Mouse (Mus musculus) induced T-regulatory cell, adult 2 months (primary cell): Measurements from ENCODE around the gene Gm8909.
"Not testable (repeated sequence)": the region's sequence is repeated elsewhere in the genome, so short reads cannot be mapped to it uniquely, and the experiment has no call there.

Experiments used
- DNase-seq: peaks from one replicate; pipeline ENCODE4 v3.0.0-alpha.2; 2012; ENCODE audit warnings: low read depth

Gm8909 gene

GRCm38 (mm10) chr17:36161129-36162051, 6.9 kb downstream of the Gm8909 start:
- DNase-seq = peak; percentile 49

- not testable (repeated sequence) for DNase-seq
Measured at GRCm38 (mm10) chr17:36158264-36158663, 10.1 kb downstream of the Gm8909 start.

- DNase-seq = not testable (repeated sequence)
Measured at GRCm38 (mm10) chr17:36157782-36158181, 10.6 kb downstream of the Gm8909 start.

- DNase-seq = no peak
Measured at GRCm38 (mm10) chr17:36154271-36155149, 13.8 kb downstream of the Gm8909 start.

GRCm38 (mm10) chr17:36151200-36151599, 17.1 kb downstream of the Gm8909 start:
- DNase-seq = not testable (repeated sequence)

- not testable (repeated sequence) for DNase-seq
Measured at GRCm38 (mm10) chr17:36148468-36148867, 19.9 kb downstream of the Gm8909 start.

GRCm38 (mm10) chr17:36146937-36147336, 21.4 kb downstream of the Gm8909 start:
- not testable (repeated sequence) for DNase-seq

GRCm38 (mm10) chr17:36145861-36146156, 22.5 kb downstream of the Gm8909 start:
- DNase-seq = not testable (repeated sequence)

- DNase-seq = peak; percentile 56
Measured at GRCm38 (mm10) chr17:36145111-36145860, 23.1 kb downstream of the Gm8909 start.

GRCm38 (mm10) chr17:36136299-36136848, 32.0 kb downstream of the Gm8909 start:
- not testable (repeated sequence) for DNase-seq

- DNase-seq = not testable (repeated sequence)
Measured at GRCm38 (mm10) chr17:36135421-36136231, 32.7 kb downstream of the Gm8909 start.

- DNase-seq = peak; percentile 61
Measured at GRCm38 (mm10) chr17:36131516-36132265, 36.6 kb downstream of the Gm8909 start.

GRCm38 (mm10) chr17:36128968-36129817, 39.1 kb downstream of the Gm8909 start, which contains the start of gene Gm7030:
Gene Gm7030, minus strand, starts transcription at chr17:36129425.
- not testable (repeated sequence) for DNase-seq

- not testable (repeated sequence) for DNase-seq
Measured at GRCm38 (mm10) chr17:36128525-36128924, 39.8 kb downstream of the Gm8909 start.

- DNase-seq = not testable (repeated sequence)
Measured at GRCm38 (mm10) chr17:36124111-36124510, 44.2 kb downstream of the Gm8909 start.

- peak; percentile 99 for DNase-seq
Measured at GRCm38 (mm10) chr17:36121352-36122020, 46.9 kb downstream of the Gm8909 start, which contains the start of gene Gm19684. Gene Gm19684, plus strand, starts transcription at chr17:36121678.

- DNase-seq = not testable (repeated sequence)
Measured at GRCm38 (mm10) chr17:36120839-36121238, 47.5 kb downstream of the Gm8909 start.

GRCm38 (mm10) chr17:36116545-36116944, 51.8 kb downstream of the Gm8909 start:
- DNase-seq = not testable (repeated sequence)
